Comparison of ENCODE assay signal across 23 mouse cellular contexts in genomic region chr12:29175698-29176440, GRCm38 (mm10).
DNase-seq lines count a peak whose midpoint lies in the region; ATAC-seq lines count a peak whose summit lies in the region.
"Had no signal": no experiment of that assay in that cellular context is flagged by ENCODE, and none has a peak within 500 bp of the region (broad histone marks: within the 10 kb centered on the region; RNA-seq: fewer than 3 reads in every experiment).

No protein-coding gene starts in this region.

- peaks cover 6% of the 10 kb centered on the region for H3K4me1 ChIP-seq in midbrain, embryonic 14.5 days (ENCODE audit: control insufficient read depth, insufficient read depth, low read length)
- H3K4me1 ChIP-seq in midbrain, embryonic 11.5 days (ENCODE audit: control insufficient read depth, insufficient read depth, low read length), result peaks cover 3% of the 10 kb centered on the region; the same call in 1 of the 2 replicates
- H3K4me1 ChIP-seq in hindbrain, embryonic 14.5 days (replicated peaks; ENCODE audit: control insufficient read depth, insufficient read depth, low read length), result peaks cover 13% of the 10 kb centered on the region
- peaks cover 14% of the 10 kb centered on the region; the same call in 1 of the 2 replicates for H3K4me1 ChIP-seq in neural tube, embryonic 14.5 days (ENCODE audit: control insufficient read depth, insufficient read depth, low read length)
- H3K4me1 ChIP-seq in liver, embryonic 11.5 days (replicated peaks; ENCODE audit: control insufficient read depth, insufficient read depth, low read length), result no peaks in the 10 kb centered on the region; the same call in 1 of the 2 replicates
- no peaks in the 10 kb centered on the region for H3K4me1 ChIP-seq in kidney, embryonic 14.5 days (ENCODE audit: control insufficient read depth, insufficient read depth, low read length)
- H3K4me1 ChIP-seq: stomach, embryonic 15.5 days had no signal

- no peaks in the 10 kb centered on the region for H3K9me3 ChIP-seq in midbrain, embryonic 14.5 days (ENCODE audit: control insufficient read depth, low read length)
- H3K9me3 ChIP-seq in midbrain, embryonic 11.5 days (ENCODE audit: control insufficient read depth, low read length), result no peaks in the 10 kb centered on the region
- H3K9me3 ChIP-seq in hindbrain, embryonic 14.5 days (ENCODE audit: control insufficient read depth, low read length), result no peaks in the 10 kb centered on the region
- H3K9me3 ChIP-seq in neural tube, embryonic 14.5 days (ENCODE audit: control insufficient read depth, low read length), result no peaks in the 10 kb centered on the region
- no peaks in the 10 kb centered on the region for H3K9me3 ChIP-seq in liver, embryonic 11.5 days (ENCODE audit: control insufficient read depth, low read length)
- H3K9me3 ChIP-seq in kidney, embryonic 14.5 days (ENCODE audit: control insufficient read depth, low read length), result no peaks in the 10 kb centered on the region
- H3K9me3 ChIP-seq: embryonic facial prominence, embryonic 10.5 days; forebrain, embryonic 15.5 days; stomach, embryonic 15.5 days had no signal

- H3K27ac ChIP-seq in midbrain, embryonic 14.5 days (replicated peaks; ENCODE audit: low read depth, low read length), result 0 out of 2 replicates have a peak overlapping the region, but pooled peaks have one; percentile 6
- H3K27ac ChIP-seq in midbrain, embryonic 11.5 days (ENCODE audit: low read depth, low read length), result no peak overlapping the region
- H3K27ac ChIP-seq in hindbrain, embryonic 14.5 days, result peak overlapping the region; percentile 68
- H3K27ac ChIP-seq in neural tube, embryonic 14.5 days (ENCODE audit: low read depth, low read length), result 0 out of 2 replicates have a peak overlapping the region, but pooled peaks have one; percentile 50
- no peak overlapping the region for H3K27ac ChIP-seq in liver, embryonic 11.5 days (ENCODE audit: low read depth, low read length)
- H3K27ac ChIP-seq in kidney, embryonic 14.5 days (ENCODE audit: low read depth, low read length), result no peak overlapping the region
- H3K27ac ChIP-seq: embryonic facial prominence, embryonic 10.5 days; forebrain, embryonic 15.5 days; stomach, embryonic 15.5 days had no signal

- DNase-seq in adrenal gland, postnatal 14 days, result peak; percentile 21
- no peak for DNase-seq in adrenal gland, postnatal 10 days
- peak; percentile 41 for DNase-seq in midbrain, embryonic 14.5 days
- DNase-seq in midbrain, embryonic 11.5 days (ENCODE audit: low spot score, missing footprints), result no peak
- peak; percentile 34 for DNase-seq in hindbrain, embryonic 14.5 days (ENCODE audit: low spot score)
- no peak for DNase-seq in liver, embryonic 11.5 days (ENCODE audit: low spot score)
- DNase-seq: cerebellum, adult 8-10 months; heart, postnatal 10 days; kidney, adult 8-10 months; kidney, postnatal 36 days; left cerebral cortex, postnatal 4 days; liver; liver, postnatal 0 days; lung, postnatal 10 days; thymus, adult 18-20 months had no signal

- H3K9ac ChIP-seq in midbrain, embryonic 14.5 days (replicated peaks; ENCODE audit: low read length), result no peak overlapping the region
- no peak overlapping the region for H3K9ac ChIP-seq in midbrain, embryonic 11.5 days (ENCODE audit: low read length)
- no peak overlapping the region for H3K9ac ChIP-seq in hindbrain, embryonic 14.5 days
- no peak overlapping the region for H3K9ac ChIP-seq in neural tube, embryonic 14.5 days (replicated peaks; ENCODE audit: low read depth, low read length)
- H3K9ac ChIP-seq in liver, embryonic 11.5 days (ENCODE audit: low read depth, low read length), result no peak overlapping the region
- no peak overlapping the region for H3K9ac ChIP-seq in kidney, embryonic 14.5 days (ENCODE audit: low read depth, low read length)
- H3K9ac ChIP-seq: forebrain, embryonic 15.5 days; liver, postnatal 0 days; stomach, embryonic 15.5 days had no signal

- H3K36me3 ChIP-seq in midbrain, embryonic 14.5 days (ENCODE audit: control insufficient read depth, insufficient read depth, low read length), result no peaks in the 10 kb centered on the region
- H3K36me3 ChIP-seq in midbrain, embryonic 11.5 days (ENCODE audit: control insufficient read depth, insufficient read depth, low read length), result no peaks in the 10 kb centered on the region
- H3K36me3 ChIP-seq in hindbrain, embryonic 14.5 days (replicated peaks; ENCODE audit: control insufficient read depth, insufficient read depth), result no peaks in the 10 kb centered on the region
- H3K36me3 ChIP-seq in neural tube, embryonic 14.5 days (ENCODE audit: control insufficient read depth, insufficient read depth, low read length), result no peaks in the 10 kb centered on the region
- no peaks in the 10 kb centered on the region for H3K36me3 ChIP-seq in liver, embryonic 11.5 days (ENCODE audit: control insufficient read depth, insufficient read depth, low read length)
- no peaks in the 10 kb centered on the region for H3K36me3 ChIP-seq in kidney, embryonic 14.5 days (ENCODE audit: control insufficient read depth, insufficient read depth, low read length)
- H3K36me3 ChIP-seq: embryonic facial prominence, embryonic 10.5 days; forebrain, embryonic 15.5 days; G1E; stomach, embryonic 15.5 days had no signal

- no peak overlapping the region for H3K4me3 ChIP-seq in midbrain, embryonic 14.5 days (replicated peaks; ENCODE audit: low read depth, low read length)
- H3K4me3 ChIP-seq in midbrain, embryonic 11.5 days (ENCODE audit: low read depth, low read length), result no peak overlapping the region
- no peak overlapping the region for H3K4me3 ChIP-seq in hindbrain, embryonic 14.5 days (replicated peaks; ENCODE audit: low read length)
- H3K4me3 ChIP-seq in neural tube, embryonic 14.5 days (ENCODE audit: low read depth, low read length), result no peak overlapping the region
- no peak overlapping the region for H3K4me3 ChIP-seq in liver, embryonic 11.5 days (ENCODE audit: low read depth, low read length)
- no peak overlapping the region for H3K4me3 ChIP-seq in kidney, embryonic 14.5 days (ENCODE audit: low read length)
- H3K4me3 ChIP-seq: embryonic facial prominence, embryonic 10.5 days; forebrain, embryonic 15.5 days; stomach, embryonic 15.5 days had no signal

- H3K4me2 ChIP-seq in midbrain, embryonic 14.5 days (ENCODE audit: low read length), result no peak overlapping the region
- no peak overlapping the region for H3K4me2 ChIP-seq in midbrain, embryonic 11.5 days
- H3K4me2 ChIP-seq in hindbrain, embryonic 14.5 days (replicated peaks), result no peak overlapping the region
- no peak overlapping the region for H3K4me2 ChIP-seq in neural tube, embryonic 14.5 days (ENCODE audit: low read depth, low read length)
- no peak overlapping the region for H3K4me2 ChIP-seq in liver, embryonic 11.5 days
- no peak overlapping the region for H3K4me2 ChIP-seq in kidney, embryonic 14.5 days (replicated peaks; ENCODE audit: low read depth, low read length)
- H3K4me2 ChIP-seq: forebrain, embryonic 15.5 days; heart, embryonic 11.5 days; stomach, embryonic 15.5 days had no signal

- H3K27me3 ChIP-seq in midbrain, embryonic 14.5 days (ENCODE audit: control insufficient read depth, insufficient read depth, low read length), result no peaks in the 10 kb centered on the region
- H3K27me3 ChIP-seq in midbrain, embryonic 11.5 days (ENCODE audit: control insufficient read depth, insufficient read depth, low read length), result no peaks in the 10 kb centered on the region
- H3K27me3 ChIP-seq in hindbrain, embryonic 14.5 days (ENCODE audit: control insufficient read depth, insufficient read depth, low read length), result no peaks in the 10 kb centered on the region
- H3K27me3 ChIP-seq in neural tube, embryonic 14.5 days (ENCODE audit: control insufficient read depth, insufficient read depth, low read length), result no peaks in the 10 kb centered on the region
- H3K27me3 ChIP-seq in liver, embryonic 11.5 days (replicated peaks; ENCODE audit: control insufficient read depth, insufficient read depth, low read length), result no peaks in the 10 kb centered on the region
- no peaks in the 10 kb centered on the region for H3K27me3 ChIP-seq in kidney, embryonic 14.5 days (ENCODE audit: control insufficient read depth, insufficient read depth, low read length)
- H3K27me3 ChIP-seq: forebrain, embryonic 15.5 days; stomach, embryonic 15.5 days had no signal

- no peak for ATAC-seq in midbrain, embryonic 14.5 days (ENCODE audit: low FRiP score, low TSS enrichment)
- ATAC-seq in midbrain, embryonic 11.5 days (ENCODE audit: low FRiP score), result no peak
- ATAC-seq in hindbrain, embryonic 14.5 days (ENCODE audit: low FRiP score), result peak; percentile 51; the same call in 1 of the 2 replicates
- no peak for ATAC-seq in neural tube, embryonic 14.5 days (ENCODE audit: low read depth)
- no peak for ATAC-seq in liver, embryonic 11.5 days (replicated peaks; ENCODE audit: low FRiP score)
- no peak for ATAC-seq in kidney, embryonic 14.5 days (ENCODE audit: low FRiP score, low TSS enrichment)
- ATAC-seq: forebrain, embryonic 15.5 days; inflammation-experienced regulatory T-cells, adult 6 months; liver, postnatal 0 days had no signal

- WGBS in midbrain, embryonic 14.5 days, result 74% methylated on average over 10 of the region's 10 CpGs
- 89% methylated on average over 10 of the region's 10 CpGs for WGBS in midbrain, embryonic 11.5 days
- WGBS in hindbrain, embryonic 14.5 days, result 60% methylated on average over 10 of the region's 10 CpGs
- WGBS in neural tube, embryonic 14.5 days, result 55% methylated on average over 10 of the region's 10 CpGs
- WGBS in liver, embryonic 11.5 days, result 69% methylated on average over 10 of the region's 10 CpGs
- 66% methylated on average over 10 of the region's 10 CpGs for WGBS in kidney, embryonic 14.5 days

Comparison
In these comparisons a context has a peak if more than half of its experiments do, and no peak if none do; other contexts are left out.
1. DNase-seq: peak in adrenal gland, postnatal 14 days (single experiment), midbrain, embryonic 14.5 days (single experiment) and hindbrain, embryonic 14.5 days (single experiment); none in adrenal gland, postnatal 10 days (single experiment), midbrain, embryonic 11.5 days (single experiment) and liver, embryonic 11.5 days (single experiment).
2. H3K27ac ChIP-seq: peak in midbrain, embryonic 14.5 days (single experiment), hindbrain, embryonic 14.5 days (single experiment) and neural tube, embryonic 14.5 days (single experiment); none in midbrain, embryonic 11.5 days (single experiment), liver, embryonic 11.5 days (single experiment) and kidney, embryonic 14.5 days (single experiment).